Mouse (Mus musculus) frontal cortex, postnatal 10 days (tissue): ENCODE data around the gene Cd47.

Source experiments
- DNase-seq, 2 experiments: peaks; one replicate each; pipeline ENCODE4 v3.0.0; 2022; ENCODE audit warnings: low spot score in 2 of 2, mixed read lengths in 1 of 2

Gene Cd47

DNA sequence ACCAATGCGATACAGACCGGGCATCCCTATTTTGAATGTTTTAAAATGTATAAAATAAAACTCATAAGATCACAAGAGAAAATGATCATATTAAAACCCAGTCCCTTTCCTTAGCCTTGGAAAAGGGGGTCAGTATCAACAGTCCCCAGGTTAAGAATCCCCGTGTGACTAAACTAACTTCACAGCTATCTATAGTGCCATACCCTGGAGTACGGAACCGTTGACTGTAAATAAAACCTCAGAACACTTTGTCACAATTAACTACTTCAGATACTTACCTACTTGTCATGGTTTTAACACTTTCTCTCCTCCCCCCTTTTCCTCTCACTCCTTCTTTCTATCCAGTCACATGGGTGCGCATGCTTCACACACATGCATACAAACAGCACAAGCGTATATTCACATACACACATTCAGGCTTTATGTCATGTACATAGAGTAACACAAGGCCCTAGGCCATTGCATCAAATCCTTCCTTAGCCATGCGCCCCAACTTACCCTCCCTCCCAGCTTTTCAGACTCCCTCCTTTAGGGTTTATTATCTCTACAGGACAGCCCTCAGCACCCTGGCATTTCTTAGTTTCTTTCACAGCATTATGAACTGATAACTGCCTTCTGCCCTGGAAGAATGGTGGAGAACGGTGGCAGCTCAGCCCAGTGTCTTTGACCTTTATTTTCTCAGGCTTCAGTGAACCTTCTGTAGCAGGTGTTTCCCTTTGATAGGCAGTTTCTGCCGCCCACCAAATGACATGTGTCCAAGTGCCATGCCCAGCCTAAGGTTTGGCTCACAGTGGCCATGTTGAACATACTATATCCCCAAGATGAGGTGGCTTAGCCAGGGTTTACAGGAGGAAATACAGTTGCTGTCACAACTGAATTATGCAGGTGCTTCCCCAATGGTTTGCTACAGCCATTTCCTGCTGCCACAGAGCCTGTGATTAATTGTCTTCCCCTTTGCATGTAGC, at the start of gene Cd47:
Gene Cd47, plus strand, starts transcription at position 937 of the 965 bp plus-strand sequence.
- no peak for DNase-seq

GRCm38 (mm10) chr16:49752906-49753305, 47.4 kb upstream of the Cd47 start:
- no peak for DNase-seq

DNA sequence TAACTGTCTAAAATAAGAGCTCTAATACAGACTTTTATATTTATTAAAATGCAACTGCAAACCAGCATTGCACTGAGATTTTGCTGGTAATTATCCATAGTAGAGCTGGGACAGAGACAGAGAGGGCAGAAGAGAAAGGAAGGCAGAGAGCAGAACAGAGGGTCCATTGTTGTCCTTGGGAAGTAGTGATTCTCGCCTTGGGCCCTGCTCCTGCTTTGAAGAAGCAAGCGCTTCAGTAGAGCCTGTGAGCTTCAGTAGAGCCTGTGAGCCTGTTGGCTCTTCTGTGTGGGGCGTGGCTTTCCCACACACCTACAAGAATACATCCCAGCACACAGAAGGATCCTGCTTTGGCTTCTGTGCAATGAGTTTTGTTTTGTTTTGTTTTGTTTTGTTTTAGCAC, 47.0 kb upstream of the Cd47 start:
- DNase-seq: no peak

GRCm38 (mm10) chr16:49760517-49761203, 39.7 kb upstream of the Cd47 start:
- DNase-seq: no peak

DNA sequence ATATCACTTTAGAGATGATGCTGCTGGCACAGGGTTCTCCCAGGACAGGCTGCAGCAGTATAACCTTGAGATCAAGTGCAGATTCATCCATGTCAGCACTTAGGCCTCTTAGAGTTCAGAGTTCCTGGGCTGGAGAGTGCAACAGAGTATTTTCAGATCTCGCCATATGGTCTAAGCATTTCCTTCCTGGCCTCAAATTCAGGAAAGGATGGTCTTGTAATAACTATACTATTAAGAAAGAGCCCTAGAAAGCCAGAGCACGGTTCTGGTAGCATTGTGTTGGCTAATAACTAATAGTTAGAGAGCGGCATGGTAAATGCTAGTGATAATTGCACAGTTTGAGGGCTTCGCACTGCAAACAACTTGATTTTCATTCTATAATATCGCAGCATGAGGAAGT, 38.4 kb upstream of the Cd47 start:
- DNase-seq: no peak

DNA sequence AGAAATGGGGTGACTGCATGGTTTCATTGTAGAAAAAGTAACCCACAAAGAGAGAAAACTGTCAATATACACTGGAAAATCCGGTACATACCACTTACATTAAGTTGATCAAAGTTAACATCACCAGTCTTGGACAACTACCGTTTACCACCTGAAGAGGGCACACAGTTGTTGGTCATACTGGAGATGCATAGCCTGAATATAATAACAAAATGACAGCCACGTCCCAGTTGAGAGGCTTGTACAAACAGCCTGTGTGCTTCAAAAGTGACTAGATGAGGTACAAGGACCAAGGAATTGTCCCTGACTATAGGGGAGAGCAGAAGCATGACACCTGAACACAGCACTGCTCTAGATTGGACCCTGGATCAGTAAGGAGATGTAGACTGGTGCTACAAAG, 34.0 kb upstream of the Cd47 start:
- no peak for DNase-seq

- no peak for DNase-seq
Measured at GRCm38 (mm10) chr16:49768491-49769031, 31.8 kb upstream of the Cd47 start.

DNA sequence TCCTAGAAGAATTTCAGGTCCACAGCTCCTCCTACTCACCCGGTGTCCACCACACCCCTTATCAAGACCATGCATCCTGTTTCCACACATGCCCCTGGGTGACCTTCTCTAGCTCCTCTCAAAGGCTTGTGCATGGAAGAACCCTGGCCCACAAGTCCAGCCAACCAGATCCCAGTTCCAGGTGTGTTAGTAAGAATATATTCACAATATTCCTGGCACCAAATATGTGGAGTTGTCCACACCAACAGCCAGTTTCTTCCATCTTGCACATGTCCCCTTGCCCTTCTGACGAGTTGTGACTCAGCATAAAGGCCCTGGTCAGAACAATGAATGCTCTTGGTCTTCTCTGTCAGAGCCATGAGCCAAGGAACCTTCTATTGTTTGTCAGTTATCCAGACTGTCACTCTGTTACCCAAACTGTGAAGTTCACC, 30.5 kb upstream of the Cd47 start:
- no peak for DNase-seq

GRCm38 (mm10) chr16:49770320-49771189, 29.8 kb upstream of the Cd47 start:
- DNase-seq: no peak

DNA sequence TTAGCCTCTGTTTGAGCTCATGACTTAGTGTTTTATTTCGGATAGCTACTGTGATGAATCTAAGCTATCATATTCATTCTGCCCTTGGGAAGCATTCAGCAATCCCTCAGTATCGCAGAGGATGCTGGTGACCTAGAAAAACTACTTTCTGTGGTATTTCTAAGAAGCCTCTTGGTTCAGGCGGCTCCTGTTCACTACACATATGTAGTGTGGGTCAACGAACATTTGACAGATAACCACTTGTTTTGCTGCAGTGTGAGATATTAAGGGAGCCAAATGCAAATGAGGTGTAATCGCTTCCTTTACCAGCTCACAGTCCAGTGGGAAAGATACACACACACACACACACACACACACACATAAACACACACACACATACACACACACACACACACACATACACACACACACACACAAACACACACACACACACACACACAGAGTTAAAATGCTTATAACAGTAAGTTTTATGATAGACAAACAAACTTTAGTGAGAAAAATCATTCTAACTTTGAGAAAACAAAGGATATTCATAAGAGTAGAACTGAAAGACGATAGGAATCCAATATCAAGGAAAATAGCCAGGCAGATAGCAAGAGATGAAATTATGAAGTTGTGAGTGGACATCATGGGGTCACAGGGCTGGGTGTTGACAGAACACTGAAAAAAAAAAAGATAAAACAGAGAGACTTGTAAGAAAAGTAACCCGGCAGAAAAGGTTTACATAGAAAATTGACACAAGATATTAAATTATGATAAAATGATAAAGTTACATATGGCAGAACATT, 28.5 kb upstream of the Cd47 start:
- no peak for DNase-seq

DNA sequence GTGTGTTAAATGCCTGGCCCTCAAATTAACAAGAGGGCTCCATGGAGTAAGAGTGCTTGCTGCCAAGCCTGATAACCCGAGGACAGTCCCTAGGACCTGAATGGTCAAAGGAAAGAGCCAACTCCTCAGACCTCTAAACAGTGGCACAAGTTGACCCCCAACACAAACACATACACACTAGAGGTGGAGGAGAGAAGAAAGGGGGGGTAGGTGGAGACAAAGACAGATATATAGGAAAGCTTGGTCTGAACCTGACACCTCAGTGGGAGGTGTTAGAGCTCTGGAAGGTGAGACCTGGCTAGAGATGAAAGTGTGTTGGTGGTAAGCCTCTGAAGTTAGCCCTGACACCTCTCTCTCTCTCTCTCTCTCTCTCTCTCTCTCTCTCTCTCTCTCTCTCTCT, 27.8 kb upstream of the Cd47 start:
- no peak for DNase-seq

DNA sequence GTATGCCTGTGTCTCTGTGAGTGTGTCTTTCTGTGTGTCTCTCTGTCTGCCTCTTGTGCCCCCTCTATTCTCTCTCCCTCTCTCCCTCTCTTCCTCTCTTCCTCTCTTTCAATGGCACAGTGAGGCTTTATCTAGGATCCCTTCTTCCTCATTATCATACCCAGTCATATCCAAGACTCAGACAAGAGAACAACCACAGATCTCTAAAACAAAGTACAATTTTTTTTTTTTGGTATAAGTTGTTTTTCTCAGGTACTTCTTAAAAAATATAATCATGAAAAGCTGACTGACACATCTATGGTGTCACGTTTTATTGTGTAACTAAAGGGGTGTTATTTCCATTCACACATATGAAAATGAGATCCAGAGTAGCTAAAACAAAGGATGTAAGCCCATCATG, 27.3 kb upstream of the Cd47 start:
- no peak for DNase-seq

DNA sequence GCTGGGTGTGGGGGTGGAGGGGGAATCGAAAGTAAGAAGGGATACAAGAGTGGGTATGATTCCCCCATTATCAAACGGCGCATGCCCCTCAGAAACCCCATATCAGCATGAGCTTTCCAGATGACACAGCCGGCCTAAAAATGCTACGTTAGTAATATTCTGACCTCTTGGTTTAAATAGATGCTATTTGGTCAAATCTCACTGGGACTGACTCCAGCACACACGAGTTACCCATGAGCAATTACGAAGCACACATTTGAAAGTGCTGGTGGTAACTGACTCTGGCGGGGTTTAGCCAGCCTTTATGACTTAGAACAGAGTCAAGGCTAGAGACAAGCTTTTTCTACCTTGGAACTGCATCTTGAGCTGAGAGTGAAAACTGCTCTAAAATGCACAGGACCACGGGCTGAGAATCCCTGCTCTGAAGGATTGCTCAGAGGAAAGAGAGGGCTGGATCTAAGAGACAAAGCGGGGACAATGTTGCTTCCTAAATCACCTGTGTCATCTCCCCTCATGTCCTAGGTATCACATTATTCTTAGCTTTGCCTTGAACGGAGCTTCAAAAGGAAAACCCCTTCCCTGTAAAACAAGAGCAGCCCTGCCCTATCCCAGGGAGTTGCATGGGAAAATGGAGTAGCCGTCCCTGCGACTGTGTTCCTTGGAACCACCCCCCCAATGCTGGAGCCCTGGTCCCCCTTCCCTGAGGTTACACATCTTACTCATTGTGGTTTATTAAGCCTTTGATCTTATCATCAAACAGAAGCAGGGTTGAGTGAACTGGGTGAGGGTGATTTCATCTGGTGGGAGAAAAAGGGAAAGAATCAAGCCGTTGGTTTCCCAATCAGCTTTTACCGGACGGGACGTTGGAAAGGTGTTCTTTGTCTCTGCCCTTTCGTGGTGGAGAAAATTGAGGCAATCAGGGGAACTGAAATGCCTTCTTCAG, 26.0 kb upstream of the Cd47 start:
- DNase-seq: no peak

- DNase-seq: no peak
Measured at GRCm38 (mm10) chr16:49775002-49775966, 25.0 kb upstream of the Cd47 start.

GRCm38 (mm10) chr16:49776981-49777380, 23.4 kb upstream of the Cd47 start:
- no peak for DNase-seq

GRCm38 (mm10) chr16:49781556-49782156, 18.7 kb upstream of the Cd47 start:
- no peak for DNase-seq

- no peak for DNase-seq
Measured at GRCm38 (mm10) chr16:49783369-49783768, 17.0 kb upstream of the Cd47 start.

DNA sequence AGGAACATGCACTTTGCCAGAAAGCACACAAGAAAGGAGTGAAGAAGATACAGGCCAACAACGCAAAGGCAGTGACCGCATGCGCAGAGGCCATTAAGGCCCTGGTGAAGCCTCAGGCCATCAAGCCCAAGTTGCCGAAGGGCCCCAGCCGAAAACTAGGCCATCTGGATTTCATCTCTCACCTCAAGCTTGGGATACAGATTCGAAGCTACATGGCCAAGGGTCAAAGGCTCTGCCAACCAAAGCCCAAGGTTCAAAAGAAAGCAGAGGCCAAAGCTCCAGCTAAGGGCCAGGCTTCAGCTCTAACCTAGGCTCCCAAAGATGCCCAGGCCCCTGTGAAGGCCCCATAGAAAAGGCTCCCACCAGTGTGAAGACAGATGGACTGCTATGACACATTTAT, 14.2 kb upstream of the Cd47 start:
- DNase-seq: no peak
